Mouse (Mus musculus) cerebral cortex, adult 2 months (tissue): ENCODE measurements around the gene Atp1a2.

Source experiments
- WGBS: fragments of 180-500 bp; shearing (Covaris S2); methylation state at CpG from one replicate; pipeline ENCODE4 v1.1.7; 2018; 5-methylcytosine and 5-hydroxymethylcytosine counted together

Atp1a2 gene

DNA sequence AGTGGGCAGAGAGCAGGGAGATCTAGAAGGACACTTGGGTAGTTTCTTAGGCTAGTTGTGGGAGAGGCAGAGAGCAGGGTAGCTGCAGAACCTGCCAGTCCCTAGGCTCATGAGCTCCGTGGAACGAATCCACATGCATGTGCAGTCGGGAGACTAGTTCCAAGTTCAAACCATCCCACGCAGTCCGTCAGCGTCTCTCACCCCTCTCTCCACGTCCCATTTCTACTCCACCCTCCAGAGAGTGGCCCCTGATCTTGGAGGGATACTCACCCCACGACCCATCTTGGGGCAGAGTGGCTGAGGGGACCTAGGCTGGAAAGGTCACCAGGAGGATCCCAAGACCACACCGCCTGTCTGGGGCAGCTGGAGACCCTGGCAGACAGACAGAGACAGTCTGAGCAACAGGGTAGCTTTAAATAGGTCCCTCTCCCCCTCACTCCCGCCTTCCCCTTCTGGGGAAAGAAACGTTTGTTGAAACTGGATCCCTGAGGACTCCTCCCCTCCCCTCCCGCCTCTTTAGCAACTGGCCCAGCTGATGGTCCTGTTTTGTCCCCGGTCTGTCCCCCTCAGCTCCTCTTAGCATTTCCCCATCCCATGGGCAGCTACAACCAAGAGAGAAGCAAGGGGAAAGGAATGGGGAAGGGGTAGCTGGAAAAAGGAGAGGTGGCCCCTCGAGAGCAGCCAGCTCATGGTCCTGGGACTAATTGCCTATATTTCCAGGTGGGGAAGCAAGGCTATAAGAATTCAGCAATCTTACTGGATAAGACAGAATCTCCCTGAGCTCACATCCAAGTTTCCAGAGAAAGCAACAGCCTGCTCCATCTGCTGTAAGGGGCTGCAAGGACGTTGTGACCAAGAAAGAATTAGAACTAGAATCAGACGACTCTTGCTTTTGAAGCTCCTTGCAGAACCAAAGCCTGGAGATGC, at the start of gene Atp1a2:
Gene Atp1a2, minus strand, starts transcription at position 454 of the 927 bp plus-strand sequence.
- WGBS: 23% methylated on average over 16 of the region's 16 CpGs

DNA sequence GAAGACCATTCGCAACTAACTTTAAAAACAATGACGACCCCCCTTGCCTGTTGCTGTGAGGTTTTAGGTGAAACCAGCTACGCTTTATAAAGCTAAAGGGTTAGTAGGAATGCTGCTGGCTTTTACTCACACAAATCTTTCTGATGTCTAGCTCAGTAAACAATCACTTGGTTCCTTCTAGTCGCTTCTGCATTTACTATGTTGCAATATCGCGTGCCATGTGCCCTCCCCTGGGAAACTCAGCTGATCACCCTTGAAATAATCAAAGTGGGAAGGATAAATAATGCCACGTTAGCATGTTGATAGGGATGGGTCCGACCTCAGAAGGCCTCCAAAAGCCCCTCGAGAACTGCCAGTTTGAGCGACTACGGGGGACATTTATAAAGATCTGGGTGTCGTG, 49.5 kb upstream of the Atp1a2 start:
- WGBS: 79% methylated on average over 12 of the region's 12 CpGs

DNA sequence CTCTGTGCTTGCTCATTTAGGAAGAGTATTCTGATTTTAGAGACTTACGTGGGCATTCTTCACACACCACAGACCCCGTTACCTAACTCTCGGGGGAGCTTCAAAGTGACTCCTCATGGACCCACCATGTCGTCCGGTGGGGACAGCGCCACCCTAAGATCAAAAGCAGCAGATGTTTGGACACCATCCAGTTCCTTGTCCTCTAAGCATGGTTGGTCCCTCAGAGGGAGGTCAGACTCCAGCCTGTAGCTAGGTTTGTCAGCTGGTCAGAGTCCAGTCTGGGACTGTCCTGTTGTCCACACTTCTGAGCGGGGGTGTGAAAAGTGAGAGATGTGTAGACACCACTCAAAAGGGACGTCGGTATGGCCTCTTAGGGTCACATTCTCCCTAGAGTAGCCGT, 48.8 kb upstream of the Atp1a2 start:
- WGBS: 64% methylated on average over 10 of the region's 10 CpGs

DNA sequence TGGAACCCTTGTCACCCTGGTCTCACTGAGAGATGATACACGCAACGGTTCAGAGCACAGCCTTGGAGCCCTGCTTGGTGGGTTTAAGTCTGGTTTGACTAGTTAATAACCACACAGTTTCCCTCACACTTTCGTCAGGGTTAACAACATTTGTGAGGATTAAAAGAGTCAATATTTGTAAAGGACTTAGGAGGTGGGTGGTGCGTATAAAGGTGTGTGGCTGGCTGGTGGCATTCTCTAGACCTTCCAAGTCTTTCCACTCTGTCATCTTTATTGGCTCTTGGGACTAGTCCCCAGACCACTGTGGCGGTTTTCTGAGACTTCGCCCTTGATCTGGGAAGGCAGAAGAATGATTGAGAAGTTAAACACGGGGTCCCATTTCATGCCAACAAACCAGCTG, 47.0 kb upstream of the Atp1a2 start:
- WGBS: 76% methylated on average over 7 of the region's 7 CpGs

DNA sequence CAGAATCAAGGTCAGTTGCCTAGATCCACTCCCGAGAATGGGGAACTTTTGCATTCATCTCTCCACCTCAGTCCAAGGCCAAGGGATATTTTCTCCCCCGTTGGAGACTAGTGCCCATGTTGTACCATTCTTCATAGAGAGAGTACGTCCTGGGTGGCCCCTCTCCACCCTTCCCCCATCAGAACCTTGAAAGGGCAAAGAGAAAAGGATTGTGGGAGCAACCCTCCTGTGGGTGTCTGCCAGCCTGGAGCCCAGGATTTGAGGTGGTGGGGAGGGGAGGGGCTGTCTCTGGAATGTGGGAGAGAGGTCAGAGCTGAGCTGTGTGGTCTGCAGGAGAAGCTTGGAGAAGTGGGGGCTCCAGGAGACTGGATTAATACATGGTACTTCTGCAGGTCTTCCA, 46.0 kb upstream of the Atp1a2 start:
- 60% methylated on average over 3 of the region's 3 CpGs for WGBS

DNA sequence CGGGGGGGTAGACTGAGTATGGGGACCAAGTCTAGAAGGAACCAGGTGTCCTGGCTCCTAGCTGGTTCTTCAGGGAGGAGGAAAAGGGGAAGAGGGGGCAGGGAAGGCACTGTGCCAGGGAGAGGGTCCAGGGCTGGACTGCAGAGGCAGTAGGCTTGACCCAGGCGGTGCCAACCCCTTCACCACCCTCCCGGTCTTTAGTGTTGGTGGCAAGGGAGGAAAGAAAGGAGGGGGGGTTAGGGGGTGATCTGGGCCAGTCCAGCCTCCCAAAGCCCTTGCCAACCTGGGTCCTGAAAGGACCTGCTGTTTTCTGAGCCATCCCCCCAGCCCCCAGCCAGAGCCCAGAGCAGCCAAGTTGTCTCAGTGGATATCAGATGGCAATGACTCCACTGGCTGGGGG, 44.9 kb upstream of the Atp1a2 start:
- WGBS: 65% methylated on average over 3 of the region's 3 CpGs

DNA sequence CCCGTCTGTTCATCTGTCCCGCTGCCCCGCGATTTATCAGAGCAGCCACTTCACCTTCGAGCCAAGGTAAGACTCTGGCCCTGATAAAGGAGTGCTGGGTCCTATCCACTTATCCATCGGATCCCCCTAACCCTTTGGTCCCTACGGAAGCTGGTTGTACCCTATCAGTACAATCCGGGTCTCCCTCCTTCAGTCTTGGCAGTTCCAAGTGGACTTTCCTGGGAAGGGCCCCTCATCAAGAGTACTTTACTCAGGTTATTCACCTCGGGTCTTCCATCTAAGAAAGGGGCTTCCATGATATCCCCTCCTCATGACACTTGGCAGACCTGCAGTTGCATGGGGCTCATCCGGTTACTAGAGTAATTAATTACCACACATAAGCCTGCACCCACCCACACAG, 43.5 kb upstream of the Atp1a2 start:
- 26% methylated on average over 10 of the region's 10 CpGs for WGBS

DNA sequence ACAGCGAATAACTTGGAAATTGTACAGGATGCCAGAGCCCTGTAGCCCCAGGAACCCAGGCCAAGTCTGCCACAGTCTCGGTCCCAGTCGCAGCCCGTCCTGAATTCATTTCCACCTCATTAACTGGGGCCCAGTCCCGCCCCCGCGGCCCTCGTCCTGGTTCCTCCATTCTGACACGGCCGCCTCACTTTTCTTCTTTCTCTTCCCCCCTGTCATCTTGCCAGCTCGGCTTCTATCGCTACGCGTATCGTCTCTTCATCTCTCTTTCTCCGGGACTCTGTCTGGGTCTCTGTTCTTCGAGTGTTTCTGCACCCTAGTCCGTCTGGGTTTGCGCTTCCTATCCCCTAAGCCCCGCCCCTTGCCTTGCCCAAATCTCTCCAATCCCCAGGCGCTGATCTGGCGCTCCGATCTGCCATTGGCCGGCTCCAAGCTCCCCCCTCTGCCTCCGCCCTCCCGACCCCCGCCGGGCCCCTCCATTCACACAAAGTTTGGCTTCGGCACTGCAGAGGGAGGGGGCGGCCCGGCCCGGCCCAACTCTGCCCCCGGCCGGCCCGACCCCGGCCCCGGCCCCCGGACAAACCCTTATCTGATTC, 43.0 kb upstream of the Atp1a2 start, which contains the start of gene Kcnj10:
Gene Kcnj10, plus strand, starts transcription at position 482 of the 593 bp plus-strand sequence.
- 3% methylated on average over 38 of the region's 38 CpGs for WGBS

DNA sequence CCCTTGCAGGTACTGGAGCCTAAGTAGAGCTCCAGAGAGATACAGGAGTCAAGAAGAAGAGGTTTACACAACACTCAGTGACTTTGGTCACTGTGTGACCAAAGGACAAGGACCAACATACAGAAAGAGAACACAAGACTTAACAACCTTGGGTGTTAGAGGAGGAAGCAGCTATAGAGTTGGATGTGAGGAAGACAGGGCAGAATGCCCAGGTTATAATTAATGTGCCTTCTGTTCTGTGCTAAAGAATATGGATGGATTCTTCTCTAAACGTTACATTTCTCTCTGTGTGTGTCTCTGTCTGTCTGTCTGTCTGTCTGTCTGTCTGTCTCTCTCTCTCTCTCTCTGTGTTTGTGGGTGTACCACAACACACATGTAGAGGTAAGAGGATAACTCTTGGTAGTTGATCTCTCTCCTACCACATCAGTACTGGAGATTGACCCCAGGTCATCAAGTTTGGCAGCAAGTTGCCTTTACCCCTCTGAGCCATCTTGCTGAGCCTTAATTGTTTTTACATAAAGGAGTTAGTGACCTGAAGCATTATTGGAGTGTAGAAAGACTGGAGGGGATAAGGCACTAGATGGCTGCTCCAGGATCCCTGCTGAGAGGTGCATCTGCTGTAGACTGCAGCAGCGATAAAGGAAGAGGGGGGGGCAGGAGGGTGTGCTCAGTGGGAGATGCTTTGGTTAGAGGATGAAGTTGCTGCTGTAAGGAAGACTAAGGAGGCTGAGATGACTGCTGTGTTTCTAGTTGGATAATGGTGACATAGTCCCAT, 39.7 kb upstream of the Atp1a2 start:
- WGBS: 37% methylated on average over 2 of the region's 2 CpGs

DNA sequence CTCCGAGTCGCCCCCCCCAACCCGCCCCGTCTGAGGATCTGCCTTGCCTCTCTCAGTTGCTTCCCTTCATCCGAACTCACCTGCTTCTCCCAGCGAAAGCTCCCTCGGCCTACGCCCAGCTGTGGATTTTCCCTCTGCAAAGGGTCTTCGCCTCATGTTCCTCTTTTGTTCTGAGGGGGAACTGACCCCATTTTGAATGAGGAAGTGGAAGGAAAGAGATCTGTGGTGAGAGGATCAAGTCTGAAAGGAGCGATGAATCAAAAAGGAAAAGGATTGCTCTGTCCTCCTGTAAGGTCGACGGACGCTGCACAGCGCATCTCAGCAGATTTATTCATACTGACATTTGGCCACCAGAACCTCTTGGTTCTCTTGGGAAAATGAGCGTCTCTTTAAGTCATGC, 37.9 kb upstream of the Atp1a2 start:
- 88% methylated on average over 15 of the region's 15 CpGs for WGBS

DNA sequence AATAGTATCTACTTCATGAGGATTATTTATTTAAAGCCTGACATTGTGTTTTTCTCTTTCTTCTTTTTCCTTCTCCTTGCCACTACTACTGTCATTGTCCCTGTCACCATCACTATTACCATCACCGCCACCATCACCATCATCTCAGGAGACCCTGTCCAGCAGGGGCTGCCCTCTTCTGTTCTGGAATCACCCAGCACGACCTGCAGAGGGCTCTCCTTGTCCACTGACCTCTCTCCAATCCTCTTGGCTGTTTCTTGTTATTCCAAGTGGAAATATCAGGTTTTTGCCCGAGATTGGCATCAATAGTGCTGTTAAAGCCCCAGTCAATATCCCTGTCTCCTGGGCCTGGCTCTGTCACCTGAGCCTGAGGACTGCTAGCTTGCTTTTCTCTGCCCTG, 35.6 kb upstream of the Atp1a2 start:
- 32% methylated on average over 3 of the region's 3 CpGs for WGBS

DNA sequence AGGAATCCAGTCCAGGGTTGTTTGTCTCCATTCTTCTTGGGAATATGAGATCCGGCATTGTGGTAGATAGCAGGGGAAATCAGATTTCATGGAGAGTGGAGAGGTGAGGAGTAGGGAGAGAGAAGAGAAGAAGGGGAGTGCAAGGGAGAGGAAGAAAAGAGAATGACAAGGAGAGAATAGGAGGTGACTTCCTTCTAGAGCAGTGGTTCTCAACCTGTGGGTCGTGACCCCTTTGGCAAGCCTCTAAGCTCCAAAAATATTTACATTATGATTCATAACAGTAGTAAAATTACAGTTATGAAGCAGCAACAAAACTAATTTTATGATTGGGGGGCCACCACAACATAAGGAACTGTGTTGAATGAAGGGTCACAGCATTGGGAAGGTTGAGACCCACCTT, 35.1 kb upstream of the Atp1a2 start:
- WGBS: 98% methylated on average over 2 of the region's 2 CpGs

DNA sequence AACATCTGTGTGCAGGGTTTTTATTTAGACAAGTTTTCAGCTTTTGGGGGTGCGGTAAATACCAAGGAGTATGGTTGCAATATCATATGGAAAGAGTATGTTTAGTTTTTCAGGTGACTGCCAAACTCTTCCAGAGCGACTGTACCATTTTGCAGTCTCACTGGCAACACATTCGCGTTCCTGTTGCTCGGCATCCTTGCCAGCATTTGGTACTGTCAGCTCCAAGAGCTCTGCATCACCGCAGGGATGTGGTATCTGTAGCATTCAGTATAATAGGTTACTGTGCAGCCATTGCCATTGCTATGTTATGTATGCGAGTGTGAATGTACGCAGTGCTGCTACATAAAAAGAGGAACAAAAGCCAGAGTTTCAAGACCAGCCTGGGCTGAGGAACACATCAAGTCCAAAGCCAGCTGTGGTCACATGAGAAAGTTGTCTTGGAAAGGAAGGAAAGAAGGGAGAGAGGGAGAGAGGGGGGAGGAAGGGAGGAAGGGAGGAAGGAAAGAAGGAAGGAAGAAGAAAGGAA, 33.6 kb upstream of the Atp1a2 start:
- WGBS: 33% methylated on average over 8 of the region's 8 CpGs

DNA sequence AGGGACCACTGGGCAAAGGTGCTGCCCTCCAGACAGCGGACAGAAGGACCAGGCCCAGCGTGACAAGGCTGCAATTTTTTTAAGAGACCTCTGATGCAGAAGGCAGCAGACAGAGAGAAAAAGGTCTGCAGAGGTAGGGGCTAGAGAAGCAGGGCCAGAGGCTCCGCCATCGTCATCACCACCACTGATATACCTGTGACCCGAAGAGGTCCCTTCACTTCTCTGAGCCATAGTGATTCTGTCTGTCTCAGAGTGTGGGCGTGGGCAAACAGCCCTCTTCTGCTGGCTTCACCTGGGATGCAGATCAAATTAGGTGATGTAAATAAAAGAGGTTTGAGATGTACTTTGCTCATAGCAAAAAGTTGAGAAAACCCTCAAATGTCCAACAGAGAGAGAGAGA, 31.8 kb upstream of the Atp1a2 start:
- WGBS: 68% methylated on average over 6 of the region's 6 CpGs

DNA sequence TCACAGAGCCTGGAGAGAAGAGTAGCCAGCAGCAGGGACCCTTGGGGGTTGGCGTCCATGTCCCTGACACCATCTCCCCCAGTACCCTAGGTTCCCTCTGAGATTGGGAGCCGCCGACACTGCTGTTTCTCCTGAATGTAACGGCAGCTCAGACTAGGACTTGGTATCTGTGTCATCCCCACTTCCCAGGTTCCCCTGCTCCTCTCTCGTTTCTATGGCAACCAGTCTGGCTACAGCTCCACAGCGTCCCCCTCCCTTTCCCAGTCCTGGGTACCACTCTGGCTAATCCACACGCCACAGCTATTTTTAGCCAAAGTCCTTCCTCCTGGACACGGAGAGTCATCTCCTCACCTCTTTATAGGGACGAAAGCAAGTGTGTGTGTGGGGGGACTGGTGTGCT, 31.3 kb upstream of the Atp1a2 start, which contains the start of gene Kcnj9:
Gene Kcnj9, minus strand, starts transcription at position 188 of the 400 bp plus-strand sequence.
- 7% methylated on average over 9 of the region's 9 CpGs for WGBS

DNA sequence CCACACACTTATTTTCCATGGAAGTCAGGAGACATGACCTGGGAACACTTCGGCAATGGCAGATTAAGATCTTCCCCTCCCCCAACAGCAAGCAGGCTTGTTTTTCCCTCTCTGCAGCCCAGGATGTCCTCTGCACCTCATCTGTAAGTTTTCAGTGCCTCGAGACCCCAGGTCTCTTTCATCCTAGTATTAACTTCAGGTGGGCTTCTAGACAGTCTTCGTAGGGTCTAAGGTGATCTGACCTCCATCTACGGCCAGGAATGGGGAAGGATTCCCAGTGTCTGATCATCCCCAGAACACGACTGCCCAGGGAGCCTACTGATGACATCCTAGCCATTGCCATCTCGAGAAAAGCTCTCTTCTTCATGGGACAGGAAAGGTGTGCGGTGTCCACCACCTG, 30.6 kb upstream of the Atp1a2 start:
- WGBS: 43% methylated on average over 7 of the region's 7 CpGs

DNA sequence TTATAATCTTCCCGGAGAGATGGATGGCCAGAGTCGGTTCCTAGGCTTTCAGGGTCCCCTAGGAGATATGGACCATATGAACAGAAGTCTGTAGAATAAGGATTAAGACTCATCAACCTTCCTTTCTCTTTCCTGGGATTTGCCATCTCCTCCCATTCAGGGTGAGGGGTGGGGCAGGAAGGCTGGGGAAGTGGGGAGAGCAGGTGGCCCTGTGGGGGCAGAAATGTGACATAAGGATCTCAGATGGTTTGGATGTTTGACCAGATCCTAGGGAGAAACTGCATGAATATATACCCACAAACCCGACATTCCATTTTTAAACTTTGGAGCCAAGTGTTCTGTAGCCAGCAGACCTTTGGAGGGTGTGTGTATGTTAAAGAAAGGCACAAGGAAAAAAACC, 30.2 kb upstream of the Atp1a2 start:
- 47% methylated on average over 3 of the region's 3 CpGs for whole genome bisulfite sequencing

DNA sequence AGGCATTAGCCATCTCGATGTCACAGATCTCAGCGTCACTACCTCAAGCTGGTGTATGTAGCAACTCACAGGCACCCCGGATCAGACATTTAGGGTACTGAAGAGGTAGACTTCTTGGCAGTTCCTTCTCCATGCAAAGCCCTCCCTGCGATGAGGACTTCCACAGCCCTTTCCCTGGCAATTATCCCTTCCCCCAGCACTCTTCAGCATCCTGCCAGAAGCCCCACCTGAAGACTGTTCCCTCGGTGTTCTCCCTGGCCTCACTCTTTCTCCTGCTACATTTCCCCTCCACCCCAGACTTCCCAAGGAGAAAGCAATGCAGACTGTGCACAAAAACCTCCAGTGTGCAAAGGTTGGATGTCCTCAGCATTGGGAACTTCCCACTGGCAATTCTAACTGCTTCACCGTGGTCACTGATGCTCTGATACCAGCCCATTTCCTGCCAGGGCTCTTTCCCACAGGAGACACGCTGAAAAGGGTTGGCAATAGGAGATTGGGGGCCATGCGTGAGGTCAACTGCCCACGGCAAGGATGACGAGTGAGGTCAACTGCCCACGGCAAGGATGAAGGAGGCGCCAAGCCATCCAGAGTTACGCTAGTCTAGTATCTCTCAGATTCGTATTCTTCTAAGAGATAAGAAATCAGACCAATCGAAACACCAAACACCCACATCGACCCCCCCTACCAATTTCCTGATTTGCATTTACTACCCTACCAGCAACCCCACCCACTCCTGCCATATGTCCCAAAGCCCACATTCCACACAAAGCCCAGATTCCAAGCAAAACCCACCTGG, 29.5 kb upstream of the Atp1a2 start:
- WGBS: 56% methylated on average over 16 of the region's 16 CpGs

DNA sequence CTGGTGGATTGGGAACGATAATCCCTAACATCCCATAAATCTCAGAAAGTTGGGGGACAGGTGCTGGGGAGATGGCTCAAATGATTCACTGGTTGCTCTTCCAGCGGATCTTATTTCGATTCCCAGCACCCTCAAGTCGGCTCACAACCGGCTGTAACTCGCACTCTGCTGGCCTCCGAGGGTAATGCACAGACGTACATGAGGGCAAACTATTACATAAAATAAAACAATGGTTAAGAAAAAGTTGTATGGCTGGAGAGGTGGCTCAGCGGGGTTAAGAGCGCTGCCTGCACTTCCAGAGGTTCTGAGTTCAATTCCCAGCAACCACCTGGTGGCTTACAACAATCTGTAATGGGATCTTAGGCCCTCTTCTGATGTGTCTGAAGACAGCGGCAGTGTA, 28.8 kb upstream of the Atp1a2 start:
- WGBS: 61% methylated on average over 11 of the region's 11 CpGs

DNA sequence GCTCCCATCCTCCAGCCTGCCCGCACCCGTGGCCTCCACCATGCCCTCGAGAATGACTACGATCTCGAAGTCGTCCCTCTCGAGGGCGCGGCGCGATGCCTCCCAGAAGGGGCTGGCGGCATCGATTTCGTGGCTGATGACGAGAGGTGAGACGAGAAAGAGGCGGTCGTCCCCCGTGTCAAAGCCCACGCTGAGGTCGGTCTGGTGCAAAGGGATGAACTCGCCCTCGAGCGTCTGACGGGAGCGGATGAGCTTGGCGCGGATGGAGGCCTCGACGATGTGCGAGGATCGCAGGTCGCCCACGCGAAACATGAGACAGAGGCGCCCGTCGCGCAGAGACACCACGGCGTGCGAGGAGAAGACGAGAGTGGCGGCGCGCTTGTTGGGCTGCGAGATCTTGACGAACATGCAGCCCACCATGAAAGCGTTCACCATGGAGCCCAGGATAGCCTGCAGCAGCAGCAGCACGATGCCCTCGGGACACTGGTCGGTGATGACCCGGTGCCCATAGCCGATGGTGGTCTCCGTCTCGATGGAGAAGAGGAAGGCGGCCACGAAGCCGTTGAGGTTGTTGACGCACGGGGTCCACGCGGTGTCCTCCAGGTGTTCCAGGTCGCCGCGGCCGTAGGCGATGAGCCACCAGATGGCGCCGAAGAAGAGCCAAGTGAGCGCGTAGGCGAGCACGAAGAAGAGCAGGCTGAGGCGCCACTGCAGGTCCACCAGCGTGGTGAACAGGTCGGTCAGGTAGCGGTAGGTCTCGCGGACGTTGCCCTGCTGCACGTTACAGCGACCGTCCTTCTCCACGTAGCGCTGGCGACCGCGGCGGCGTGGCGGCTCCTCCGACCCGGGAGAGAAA, 28.0 kb upstream of the Atp1a2 start:
- WGBS: 21% methylated on average over 94 of the region's 94 CpGs
